Mouse (Mus musculus) olfactory bulb, adult 2 months (tissue): ENCODE results near the gene 1700007K13Rik.

Experiments
- CTCF ChIP-seq: fragments of 200-500 bp; IDR thresholded peaks from 2 replicates; pipeline ENCODE4 v1.5.1; 2012; ENCODE audit warnings: low read depth, mild to moderate bottlenecking, low read length, moderate library complexity; ENCODE audit not compliant: insufficient read depth
- POLR2A ChIP-seq: fragments of 200-500 bp; IDR thresholded peaks from 2 replicates; pipeline ENCODE4 v1.6.1; 2012; ENCODE audit warnings: mild to moderate bottlenecking, low read depth, low read length, moderate library complexity; ENCODE audit not compliant: insufficient read depth

- no peak for TF ChIP-seq CTCF
- no peak for TF ChIP-seq POLR2A
Observed at GRCm38 (mm10) chr2:28468486-28469225, 2.5 kb upstream of the 1700007K13Rik start.
